Mouse (Mus musculus): Measurements from ENCODE around the gene Nup98. TPM values are rescaled to one million over a fixed set of nuclear protein-coding genes. Genes with fewer than 3 reads are reported as not detected.

Nup98 gene
- polyA plus RNA-seq, 1 experiment, result 11.1 TPM

GRCm38 (mm10) chr7:102243870-102244269 lies 33.9 kb upstream of the Nup98 start:
- no peak for TF ChIP-seq GATA1 (IDR thresholded peaks at IDR 0.05; ENCODE audit: low read length)

GRCm38 (mm10) chr7:102242917-102243316 lies 32.9 kb upstream of the Nup98 start:
- no peak for TF ChIP-seq GATA1 (IDR thresholded peaks at IDR 0.05; ENCODE audit: low read length)

GRCm38 (mm10) chr7:102242371-102242770 lies 32.4 kb upstream of the Nup98 start:
- peak; percentile 39 for TF ChIP-seq GATA1 (IDR thresholded peaks at IDR 0.05; ENCODE audit: low read length)

- TF ChIP-seq GATA1 (IDR thresholded peaks at IDR 0.05; ENCODE audit: low read length), result no peak
Measured at GRCm38 (mm10) chr7:102239591-102239990, 29.6 kb upstream of the Nup98 start.

GRCm38 (mm10) chr7:102238686-102239286 lies 28.8 kb upstream of the Nup98 start:
- no peak for TF ChIP-seq GATA1 (IDR thresholded peaks at IDR 0.05; ENCODE audit: low read length)

- no peak for TF ChIP-seq GATA1 (IDR thresholded peaks at IDR 0.05; ENCODE audit: low read length)
Measured at GRCm38 (mm10) chr7:102233059-102233458, 23.1 kb upstream of the Nup98 start.

- TF ChIP-seq GATA1 (IDR thresholded peaks at IDR 0.05; ENCODE audit: low read length), result no peak
Measured at GRCm38 (mm10) chr7:102229814-102230213, 19.8 kb upstream of the Nup98 start.

- no peak for TF ChIP-seq GATA1 (IDR thresholded peaks at IDR 0.05; ENCODE audit: low read length)
Measured at GRCm38 (mm10) chr7:102228049-102228670, 18.2 kb upstream of the Nup98 start.

- no peak for TF ChIP-seq GATA1 (IDR thresholded peaks at IDR 0.05; ENCODE audit: low read length)
Measured at GRCm38 (mm10) chr7:102226051-102226450, 16.1 kb upstream of the Nup98 start.

GRCm38 (mm10) chr7:102223883-102224738 lies 14.1 kb upstream of the Nup98 start:
- no peak for TF ChIP-seq GATA1 (IDR thresholded peaks at IDR 0.05; ENCODE audit: low read length)

- TF ChIP-seq GATA1 (IDR thresholded peaks at IDR 0.05; ENCODE audit: low read length), result no peak
Measured at GRCm38 (mm10) chr7:102222830-102223556, 13.0 kb upstream of the Nup98 start.

- no peak for TF ChIP-seq GATA1 (IDR thresholded peaks at IDR 0.05; ENCODE audit: low read length)
Measured at GRCm38 (mm10) chr7:102222336-102222735, 12.4 kb upstream of the Nup98 start.

- TF ChIP-seq GATA1 (IDR thresholded peaks at IDR 0.05; ENCODE audit: low read length), result no peak
Measured at GRCm38 (mm10) chr7:102221899-102222298, 11.9 kb upstream of the Nup98 start.

GRCm38 (mm10) chr7:102211071-102211470 lies 1.1 kb upstream of the Nup98 start:
- no peak for TF ChIP-seq GATA1 (IDR thresholded peaks at IDR 0.05; ENCODE audit: low read length)

- no peak for TF ChIP-seq GATA1 (IDR thresholded peaks at IDR 0.05; ENCODE audit: low read length)
Measured at GRCm38 (mm10) chr7:102208806-102209363, 1.1 kb downstream of the Nup98 start.

Data from G1E-ER4 (cell line).